Mouse (Mus musculus) embryonic fibroblast, embryonic 13.5 days (primary cell): ENCODE results near the gene Sptbn1.

Experiments
- CTCF ChIP-seq: IDR thresholded peaks from 2 replicates; pipeline ENCODE4 v1.5.1; 2011; ENCODE audit warnings: mild to moderate bottlenecking, control low read depth, low read length, moderate library complexity, borderline replicate concordance; ENCODE audit not compliant: insufficient read depth
- POLR2A ChIP-seq: IDR thresholded peaks from 2 replicates; pipeline ENCODE4 v1.6.1; 2011; ENCODE audit warnings: low read depth, mild to moderate bottlenecking, control low read depth, low read length, moderate library complexity

GRCm38 (mm10) chr11:30190119-30190518, 77.9 kb downstream of the Sptbn1 start:
- no peak for TF ChIP-seq POLR2A
- TF ChIP-seq CTCF, result no peak
